Mouse (Mus musculus) CH12.LX (cell line): ENCODE data around the gene Fbxw4.

Experiments used
- CHD1 ChIP-seq: IDR thresholded peaks from 2 replicates; pipeline ENCODE4 v1.6.1; 2012; ENCODE audit warnings: low read depth, low read length, improper control_type of control experiment, inconsistent platforms
- EP300 ChIP-seq: IDR thresholded peaks from 2 replicates; pipeline ENCODE4 v1.6.1; 2011; ENCODE audit warnings: low read length, improper control_type of control experiment
- GABPA ChIP-seq: IDR thresholded peaks from 2 replicates; pipeline ENCODE4 v1.6.1; 2012; ENCODE audit warnings: low read depth, low read length, improper control_type of control experiment, inconsistent platforms; ENCODE audit not compliant: insufficient replicate concordance
- HCFC1 ChIP-seq: IDR thresholded peaks from 2 replicates; pipeline ENCODE4 v1.6.1; 2012; ENCODE audit warnings: low read depth, mild to moderate bottlenecking, inconsistent platforms, low read length, improper control_type of control experiment
- MAX ChIP-seq: IDR thresholded peaks from 2 replicates; pipeline ENCODE4 v1.6.1; 2011; ENCODE audit warnings: low read length, improper control_type of control experiment
- SMC3 ChIP-seq: IDR thresholded peaks from 2 replicates; pipeline ENCODE4 v1.6.1; 2011; ENCODE audit warnings: low read depth, low read length, improper control_type of control experiment
- TCF12 ChIP-seq: IDR thresholded peaks from 2 replicates; pipeline ENCODE4 v1.6.1; 2014; ENCODE audit warnings: low read depth, mild to moderate bottlenecking, inconsistent platforms, low read length, improper control_type of control experiment
- ZMIZ1 ChIP-seq: IDR thresholded peaks from 2 replicates; pipeline ENCODE4 v1.6.1; 2012; ENCODE audit warnings: low read depth, mild to moderate bottlenecking, inconsistent platforms, low read length, improper control_type of control experiment
- ZNF384 ChIP-seq: IDR thresholded peaks from 2 replicates; pipeline ENCODE4 v1.6.1; 2012; ENCODE audit warnings: low read depth, low read length, improper control_type of control experiment, inconsistent platforms

DNA sequence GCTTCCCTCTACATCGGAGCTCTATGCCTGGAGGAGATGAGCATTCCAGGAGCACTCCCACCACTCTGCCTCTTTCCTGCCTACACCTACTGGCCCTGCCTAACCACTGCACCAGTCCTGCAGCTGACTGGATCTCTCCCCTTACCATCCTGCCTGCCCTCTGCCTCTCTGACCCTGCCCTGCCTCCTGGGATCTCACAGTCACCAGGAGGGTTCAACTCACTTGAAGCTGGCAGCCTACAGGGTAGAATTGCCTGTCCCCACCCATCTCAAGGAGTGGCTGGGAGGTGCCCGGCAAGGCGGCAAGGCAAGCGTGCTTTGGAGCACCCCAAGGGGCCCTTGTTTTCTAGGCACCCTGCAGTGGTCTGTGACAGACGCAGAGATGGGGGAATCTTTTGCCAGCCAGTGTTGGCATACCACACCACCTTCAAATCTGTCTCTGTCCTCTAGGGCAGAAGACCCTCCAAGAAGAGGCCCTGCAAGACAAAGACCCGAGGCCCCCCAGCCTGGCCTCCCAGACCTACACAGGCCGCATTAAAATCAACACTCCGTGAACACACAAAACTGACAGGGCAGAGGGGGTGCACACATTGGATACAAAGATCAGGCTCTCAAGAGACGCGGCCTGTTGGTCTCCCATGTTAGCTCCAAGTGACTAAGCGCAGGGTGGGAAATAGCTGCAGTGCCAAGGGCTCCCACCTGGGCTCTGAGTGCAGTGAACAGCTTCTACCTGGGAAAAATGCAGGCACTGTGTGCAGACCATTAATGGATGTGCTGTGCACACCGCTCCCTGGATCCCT, 44.5 kb downstream of the Fbxw4 start:
- no peak for TF ChIP-seq GABPA
- no peak for TF ChIP-seq SMC3
- no peak for TF ChIP-seq CHD1
- TF ChIP-seq ZMIZ1: no peak
- no peak for TF ChIP-seq EP300
- TF ChIP-seq ZNF384: no peak
- no peak for TF ChIP-seq HCFC1
- no peak for TF ChIP-seq TCF12
- no peak for TF ChIP-seq MAX
